In genomic region chr13:5615327-5615726, GRCm38 (mm10) we compare ENCODE assay signal across 28 mouse cellular contexts.
DNase-seq lines count a peak whose midpoint lies in the region; ATAC-seq and TF ChIP-seq lines count a peak whose summit lies in the region.
"Had no signal": no experiment of that assay in that cellular context is flagged by ENCODE, and none has a peak within 500 bp of the region (broad histone marks: within the 10 kb centered on the region; RNA-seq: fewer than 3 reads in every experiment).

No protein-coding gene starts in this region.

- no peaks in the 10 kb centered on the region for H3K9me3 ChIP-seq in heart, embryonic 11.5 days (replicated peaks; ENCODE audit: control insufficient read depth, low read length)
- no peaks in the 10 kb centered on the region for H3K9me3 ChIP-seq in hindbrain, embryonic 16.5 days (ENCODE audit: control insufficient read depth, low read length)
- H3K9me3 ChIP-seq: hindbrain, embryonic 15.5 days; limb, embryonic 12.5 days; liver, embryonic 15.5 days; midbrain, embryonic 10.5 days had no signal

- TF ChIP-seq CTCF in heart, adult 2 months (IDR thresholded peaks at IDR 0.05): no peak
- no peak for TF ChIP-seq CTCF in kidney, adult 2 months (conservative IDR thresholded peaks at IDR 0.05; ENCODE audit: insufficient read depth, insufficient read length, low read depth, low read length)
- TF ChIP-seq CTCF in bone marrow macrophage, adult 2 months (IDR thresholded peaks at IDR 0.05; ENCODE audit: low read depth, low read length): no peak

- H3K4me2 ChIP-seq in heart, embryonic 11.5 days: no peak overlapping the region
- no peak overlapping the region for H3K4me2 ChIP-seq in hindbrain, embryonic 16.5 days (ENCODE audit: low read length)
- H3K4me2 ChIP-seq: heart, embryonic 13.5 days; hindbrain, embryonic 15.5 days; limb, embryonic 12.5 days; liver, embryonic 15.5 days; lung, embryonic 14.5 days had no signal

- intact Hi-C loops in heart, adult 2 months (cut with DNase I): loop anchor here (2.0 to 5.0 kb wide), 4 partner anchors 87 to 845 kb away; partner anchors contain the start of gene Klf6
- intact Hi-C loops in left cerebral cortex, postnatal 36 days (cut with DNase I): no loop called here

- no peak overlapping the region for H3K4me3 ChIP-seq in heart, adult 2 months
- no peak overlapping the region for H3K4me3 ChIP-seq in heart, embryonic 11.5 days (ENCODE audit: low read depth, low read length)
- no peak overlapping the region for H3K4me3 ChIP-seq in kidney, adult 2 months (ENCODE audit: insufficient read depth, low read depth, low read length)
- no peak overlapping the region for H3K4me3 ChIP-seq in bone marrow macrophage, adult 2 months (ENCODE audit: insufficient read depth, low read length)
- H3K4me3 ChIP-seq in hindbrain, embryonic 16.5 days (ENCODE audit: low read length): no peak overlapping the region
- H3K4me3 ChIP-seq: heart, embryonic 13.5 days; hindbrain, embryonic 15.5 days; limb, embryonic 12.5 days; liver, embryonic 15.5 days; midbrain, embryonic 10.5 days; myocyte had no signal

- peaks cover 12% of the 10 kb centered on the region for H3K4me1 ChIP-seq in heart, adult 2 months (ENCODE audit: control insufficient read depth, insufficient read depth, low read length)
- 0 out of 2 replicates have a peak, but pooled peaks cover 2% of the 10 kb centered on the region for H3K4me1 ChIP-seq in heart, embryonic 11.5 days (ENCODE audit: control insufficient read depth, insufficient read depth, low read length)
- peaks cover 3% of the 10 kb centered on the region; the same call in 1 of the 2 replicates for H3K4me1 ChIP-seq in kidney, adult 2 months (ENCODE audit: control insufficient read depth, insufficient read depth, low read length)
- peaks cover 22% of the 10 kb centered on the region for H3K4me1 ChIP-seq in bone marrow macrophage, adult 2 months (ENCODE audit: control insufficient read depth, insufficient read depth, low read length)
- no peaks in the 10 kb centered on the region for H3K4me1 ChIP-seq in hindbrain, embryonic 16.5 days (ENCODE audit: control insufficient read depth, insufficient read depth, low read depth, low read length)
- H3K4me1 ChIP-seq: hindbrain, embryonic 15.5 days; limb, embryonic 12.5 days; liver, embryonic 15.5 days; midbrain, embryonic 10.5 days had no signal

- no peak for TF ChIP-seq EP300 in heart, adult 2 months (IDR thresholded peaks at IDR 0.05; ENCODE audit: insufficient read depth, low read depth, low read length)

- DNase-seq in heart, adult 2 months: no peak
- no peak for DNase-seq in kidney, adult 2 months
- no peak for DNase-seq in kidney, postnatal 4 days
- DNase-seq in left cerebral cortex, postnatal 36 days (ENCODE audit: low spot score in 2 of 2): no peak
- DNase-seq in ovary, adult 18-20 months (ENCODE audit: low spot score): no peak
- DNase-seq: adrenal gland, postnatal 36 days; cerebellum, adult 11 months; cerebellum, adult 9-10 months; cerebellum, postnatal 36 days; gastrocnemius, postnatal 25 days; heart, postnatal 14 days; kidney, postnatal 10 days; lung, postnatal 14 days; right cerebral cortex, postnatal 14 days had no signal

- WGBS in heart, adult 2 months: 74% methylated on average over 3 of the region's 3 CpGs
- WGBS in heart, embryonic 11.5 days (ENCODE audit: insufficient replicate concordance): 75% methylated on average over 3 of the region's 3 CpGs
- 65% methylated on average over 3 of the region's 3 CpGs for WGBS in kidney, adult 2 months
- 43% methylated on average over 3 of the region's 3 CpGs for WGBS in hindbrain, embryonic 16.5 days

- no peaks in the 10 kb centered on the region for H3K27me3 ChIP-seq in heart, adult 2 months (ENCODE audit: control insufficient read depth, insufficient read depth, low read length)
- no peaks in the 10 kb centered on the region for H3K27me3 ChIP-seq in heart, embryonic 11.5 days (ENCODE audit: control insufficient read depth, insufficient read depth, low read length)
- no peaks in the 10 kb centered on the region for H3K27me3 ChIP-seq in kidney, adult 2 months (replicated peaks; ENCODE audit: control insufficient read depth, insufficient read depth, low read length)
- H3K27me3 ChIP-seq in hindbrain, embryonic 16.5 days (replicated peaks; ENCODE audit: control insufficient read depth, insufficient read depth, low read length): no peaks in the 10 kb centered on the region
- H3K27me3 ChIP-seq: heart, embryonic 13.5 days; hindbrain, embryonic 15.5 days; limb, embryonic 12.5 days; liver, embryonic 15.5 days had no signal

- H3K36me3 ChIP-seq in heart, adult 2 months (ENCODE audit: control insufficient read depth, insufficient read depth, low read length): peaks cover 13% of the 10 kb centered on the region
- H3K36me3 ChIP-seq in heart, embryonic 11.5 days (ENCODE audit: control insufficient read depth, insufficient read depth, low read length): no peaks in the 10 kb centered on the region
- H3K36me3 ChIP-seq in kidney, adult 2 months (ENCODE audit: control insufficient read depth, insufficient read depth, low read length): no peaks in the 10 kb centered on the region
- H3K36me3 ChIP-seq in hindbrain, embryonic 16.5 days (ENCODE audit: control insufficient read depth, insufficient read depth, low read length): no peaks in the 10 kb centered on the region
- H3K36me3 ChIP-seq: heart, embryonic 13.5 days; hindbrain, embryonic 15.5 days; limb, embryonic 12.5 days; liver, embryonic 15.5 days; midbrain, embryonic 10.5 days had no signal

- ATAC-seq in heart, embryonic 11.5 days (replicated peaks; ENCODE audit: insufficient number of reproducible peaks, low FRiP score, low TSS enrichment): no peak
- ATAC-seq in hindbrain, embryonic 16.5 days: peak; percentile 40; the same call in 1 of the 2 replicates
- ATAC-seq: CD4-positive, CD25-positive, alpha-beta regulatory T cell, adult 4 months; forebrain, embryonic 16.5 days; intestine, embryonic 16.5 days; midbrain, embryonic 16.5 days had no signal

- H3K79me2 ChIP-seq in heart, adult 2 months (replicated peaks; ENCODE audit: control insufficient read depth, insufficient read depth, low read length): no peaks in the 10 kb centered on the region

- peak overlapping the region; percentile 90 for H3K27ac ChIP-seq in heart, adult 2 months
- H3K27ac ChIP-seq in heart, embryonic 11.5 days (ENCODE audit: low read depth, low read length): no peak overlapping the region
- H3K27ac ChIP-seq in kidney, adult 2 months (ENCODE audit: insufficient read depth, low read depth, low read length): peak overlapping the region; percentile 28; the same call in 1 of the 2 replicates
- H3K27ac ChIP-seq in bone marrow macrophage, adult 2 months (ENCODE audit: insufficient read depth, low read depth, low read length): peak overlapping the region; percentile 66
- no peak overlapping the region for H3K27ac ChIP-seq in hindbrain, embryonic 16.5 days (ENCODE audit: low read depth, low read length)
- H3K27ac ChIP-seq: hindbrain, embryonic 15.5 days; limb, embryonic 12.5 days; liver, embryonic 15.5 days; midbrain, embryonic 10.5 days had no signal

- TF ChIP-seq POLR2A in heart, adult 2 months (IDR thresholded peaks at IDR 0.05; ENCODE audit: insufficient read depth, low read depth, low read length): no peak
- TF ChIP-seq POLR2A in kidney, adult 2 months (IDR thresholded peaks at IDR 0.05; ENCODE audit: low read depth, low read length): no peak
- no peak for TF ChIP-seq POLR2A in bone marrow macrophage, adult 2 months (IDR thresholded peaks at IDR 0.05; ENCODE audit: borderline replicate concordance, low read depth, low read length)

- H3K9ac ChIP-seq in heart, adult 2 months (ENCODE audit: low read depth, low read length): no peak overlapping the region
- H3K9ac ChIP-seq in heart, embryonic 11.5 days (ENCODE audit: low read depth, low read length): no peak overlapping the region
- H3K9ac ChIP-seq in hindbrain, embryonic 16.5 days (ENCODE audit: low read depth, low read length): no peak overlapping the region
- H3K9ac ChIP-seq: heart, embryonic 13.5 days; hindbrain, embryonic 15.5 days; limb, embryonic 12.5 days; liver, embryonic 15.5 days; lung, embryonic 14.5 days had no signal

Comparison
In these comparisons a context has a peak if more than half of its experiments do, and no peak if none do; other contexts are left out.
1. H3K27ac ChIP-seq: peak in heart, adult 2 months (single experiment), kidney, adult 2 months (single experiment) and bone marrow macrophage, adult 2 months (single experiment); none in heart, embryonic 11.5 days (single experiment) and hindbrain, embryonic 16.5 days (single experiment).